Mouse (Mus musculus) hindbrain, embryonic 14.5 days (tissue): Measurements from ENCODE around the gene Kdm5b. TPM values are rescaled to one million over a fixed set of nuclear protein-coding genes. Genes with fewer than 3 reads are reported as not detected.

ENCODE experiments used
- ATAC-seq: fragments of 200-750 bp; cut with Nextera tagmentation; 2 replicates; pipeline ENCODE4 v1.8.0; 2017; ENCODE audit warnings: moderate number of reproducible peaks, mild to moderate bottlenecking, moderate TSS enrichment, moderate library complexity; ENCODE audit not compliant: low FRiP score
- DNase-seq: peaks from one replicate; pipeline ENCODE4 v3.0.0-alpha.2; 2015; ENCODE audit warnings: low spot score
- H3K27ac ChIP-seq: fragments of 300-500 bp; sonication (generic); 2 replicates; pipeline ENCODE4 v1.5.1; 2014; ENCODE audit warnings: mild to moderate bottlenecking, moderate library complexity
- H3K27me3 ChIP-seq: fragments of 300-500 bp; sonication (generic); 2 replicates; pipeline ENCODE4 v1.6.1; 2014; ENCODE audit warnings: mild to moderate bottlenecking, low read length, mixed read lengths; ENCODE audit not compliant: control insufficient read depth, insufficient read depth
- H3K36me3 ChIP-seq: fragments of 300-500 bp; sonication (generic); replicated peaks from 2 replicates; pipeline ENCODE4 v1.6.1; 2014; ENCODE audit not compliant: control insufficient read depth, insufficient read depth
- H3K4me1 ChIP-seq: fragments of 300-500 bp; sonication (generic); replicated peaks from 2 replicates; pipeline ENCODE4 v1.6.1; 2014; ENCODE audit warnings: antibody characterized with exemption, low read length, mixed read lengths; ENCODE audit not compliant: control insufficient read depth, insufficient read depth
- H3K4me2 ChIP-seq: fragments of 300-500 bp; sonication (generic); replicated peaks from 2 replicates; pipeline ENCODE4 v1.6.1; 2014; ENCODE audit warnings: mild to moderate bottlenecking, moderate library complexity
- H3K4me3 ChIP-seq: fragments of 300-500 bp; sonication (generic); replicated peaks from 2 replicates; pipeline ENCODE4 v1.5.1; 2014; ENCODE audit warnings: mild to moderate bottlenecking, low read length
- H3K9ac ChIP-seq: fragments of 300-500 bp; sonication (generic); 2 replicates; pipeline ENCODE4 v1.6.1; 2014
- H3K9me3 ChIP-seq: fragments of 300-500 bp; sonication (generic); 2 replicates; pipeline ENCODE4 v1.6.1; 2016; ENCODE audit warnings: low read length; ENCODE audit not compliant: control insufficient read depth
- WGBS: fragments of 180-500 bp; shearing (Covaris S2); extraction: QIAGEN DNeasy Blood & Tissue Kit; methylation state at CpG from one replicate; pipeline ENCODE4 v1.1.7; 2014; 5-methylcytosine and 5-hydroxymethylcytosine counted together
- polyA plus RNA-seq: library from polyadenylated mRNA; unstranded; fragments of >200 nt; fragmentation: Nextera tagmentation; extraction: Ambion mirVana; gene quantifications from 2 replicates; pipeline ENCODE4 v1.2.1, GENCODE M21; 2014

The Kdm5b gene
- polyA plus RNA-seq, 1 experiment from 2014 or later = 83.0 TPM

DNA sequence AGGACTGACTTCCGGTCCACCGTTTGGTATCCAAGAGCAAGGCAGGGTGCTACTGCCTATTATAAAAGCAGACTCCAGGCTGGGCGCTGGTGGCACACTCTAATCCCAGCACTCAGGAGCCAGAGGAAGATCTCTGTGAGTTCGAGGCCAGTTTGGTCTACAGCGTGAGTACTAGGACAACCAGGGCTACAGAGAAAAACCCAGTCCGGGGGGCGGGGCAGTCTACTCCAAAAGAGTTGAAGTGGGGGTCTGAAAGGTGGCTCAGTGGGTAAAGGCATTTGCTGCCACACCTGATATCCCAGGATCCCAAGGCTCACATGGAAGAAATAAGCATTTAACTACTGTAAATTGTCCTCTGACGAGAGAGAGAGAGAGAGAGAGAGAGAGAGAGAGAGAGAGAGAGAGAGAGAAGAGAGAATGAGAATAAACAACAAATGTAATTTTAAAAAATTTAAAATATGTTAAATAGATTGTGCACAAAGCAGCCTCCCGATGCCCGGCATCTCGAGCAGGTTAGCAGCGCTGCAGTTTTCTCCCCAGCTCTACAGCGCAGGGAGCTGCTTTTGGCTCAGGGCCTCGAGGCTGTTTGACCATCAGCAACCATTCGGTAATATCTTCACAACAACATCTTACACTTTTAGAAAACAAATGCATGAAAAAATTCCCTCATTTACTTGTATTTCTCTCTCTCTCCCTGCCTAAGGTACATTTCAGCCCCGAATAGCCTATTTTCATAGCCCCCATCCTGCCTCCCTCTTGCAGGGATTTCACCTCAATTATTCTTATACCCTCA, 85.6 kb downstream of the Kdm5b start:
- H3K4me1 ChIP-seq = 0 out of 2 replicates have a peak, but pooled peaks cover 3% of the 10 kb centered on the region
- no peaks in the 10 kb centered on the region for H3K9me3 ChIP-seq
- ATAC-seq (no peak), DNase-seq (no peak)
- H3K27me3 ChIP-seq = peaks cover 50% of the 10 kb centered on the region
- H3K9ac ChIP-seq = peak overlapping the region; percentile 54
- H3K27ac ChIP-seq = no peak overlapping the region
- H3K4me2 ChIP-seq = peak overlapping the region; percentile 77
- 15% methylated on average over 16 of the region's 16 CpGs for WGBS
- H3K36me3 ChIP-seq = no peaks in the 10 kb centered on the region
- H3K4me3 ChIP-seq = peak overlapping the region; percentile 37

- Histone ChIP-seq H3K36me3 (no peaks in the 10 kb centered on the region), H3K27ac (no peak within 1 kb of the TSS), H3K4me1 (0 out of 2 replicates have a peak, but pooled peaks cover 3% of the 10 kb centered on the region), H3K9ac (peak within 1 kb of the TSS; percentile 54), H3K4me3 (peak within 1 kb of the TSS; percentile 37), H3K27me3 (peaks cover 50% of the 10 kb centered on the region), H3K4me2 (peak within 1 kb of the TSS; percentile 77), H3K9me3 (no peaks in the 10 kb centered on the region)
- ATAC-seq (peak; percentile 58), DNase-seq (peak; percentile 60)
- WGBS = under 1% methylated on average over 57 of the region's 63 CpGs
Observed at GRCm38 (mm10) chr1:134646261-134646962, 86.4 kb downstream of the Kdm5b start, which contains the start of gene Syt2. TSS of gene Syt2 (plus strand) at chr1:134646677.

DNA sequence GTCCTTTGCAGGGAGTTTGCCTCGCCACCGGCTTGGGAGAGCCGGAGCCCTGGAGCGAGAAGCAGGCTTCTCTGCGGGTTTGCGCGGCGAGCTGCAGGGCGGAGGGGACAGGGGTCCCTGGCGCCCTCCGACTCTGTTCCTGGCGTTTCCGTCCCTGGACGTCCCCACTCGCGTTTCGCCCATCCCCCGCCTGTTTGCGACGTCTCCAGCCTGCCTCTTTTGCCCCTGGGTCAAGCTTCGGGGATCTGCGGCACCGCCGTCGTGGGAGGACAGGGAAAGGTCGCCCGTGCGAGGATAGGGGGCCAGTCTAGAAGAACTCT, 87.0 kb downstream of the Kdm5b start:
- Histone ChIP-seq H3K4me2 (peak overlapping the region; percentile 77), H3K36me3 (no peaks in the 10 kb centered on the region), H3K4me3 (peak overlapping the region; percentile 37), H3K9ac (peak overlapping the region; percentile 54; the same call in 1 of the 2 replicates), H3K9me3 (no peaks in the 10 kb centered on the region), H3K27ac (no peak overlapping the region), H3K27me3 (peaks cover 50% of the 10 kb centered on the region), H3K4me1 (peaks cover 7% of the 10 kb centered on the region; the same call in 1 of the 2 replicates)
- DNase-seq (no peak), ATAC-seq (no peak)
- under 1% methylated on average over 26 of the region's 28 CpGs for WGBS

DNA sequence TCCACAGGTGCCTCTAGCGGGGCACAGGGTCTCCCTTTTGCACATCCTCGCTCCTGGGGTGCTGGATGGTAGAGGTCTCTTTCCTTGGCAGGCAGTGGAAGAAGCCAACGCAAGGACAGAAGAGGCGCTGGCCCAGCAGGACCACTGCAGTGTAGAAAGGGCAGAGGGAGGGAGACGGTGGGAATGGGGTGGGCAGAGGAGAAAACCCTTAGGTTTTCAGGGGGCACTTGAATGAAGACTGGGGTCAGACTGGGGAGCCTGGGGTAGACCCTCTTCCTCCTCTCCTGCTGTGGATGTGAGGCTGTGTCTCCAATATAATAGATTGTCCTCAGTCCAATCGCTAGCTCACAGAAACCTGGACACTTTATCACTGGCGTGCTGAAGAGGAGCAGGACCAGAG, 87.6 kb downstream of the Kdm5b start:
- ATAC-seq (no peak), DNase-seq (no peak)
- H3K36me3 ChIP-seq = no peaks in the 10 kb centered on the region
- peak overlapping the region; percentile 1; the same call in 1 of the 2 replicates for H3K4me3 ChIP-seq
- peak overlapping the region; percentile 77 for H3K4me2 ChIP-seq
- H3K27ac ChIP-seq = no peak overlapping the region
- no peak overlapping the region for H3K9ac ChIP-seq
- 31% methylated on average over 7 of the region's 7 CpGs for WGBS
- H3K27me3 ChIP-seq = peaks cover 50% of the 10 kb centered on the region
- peaks cover 13% of the 10 kb centered on the region; the same call in 1 of the 2 replicates for H3K4me1 ChIP-seq
- H3K9me3 ChIP-seq = no peaks in the 10 kb centered on the region

DNA sequence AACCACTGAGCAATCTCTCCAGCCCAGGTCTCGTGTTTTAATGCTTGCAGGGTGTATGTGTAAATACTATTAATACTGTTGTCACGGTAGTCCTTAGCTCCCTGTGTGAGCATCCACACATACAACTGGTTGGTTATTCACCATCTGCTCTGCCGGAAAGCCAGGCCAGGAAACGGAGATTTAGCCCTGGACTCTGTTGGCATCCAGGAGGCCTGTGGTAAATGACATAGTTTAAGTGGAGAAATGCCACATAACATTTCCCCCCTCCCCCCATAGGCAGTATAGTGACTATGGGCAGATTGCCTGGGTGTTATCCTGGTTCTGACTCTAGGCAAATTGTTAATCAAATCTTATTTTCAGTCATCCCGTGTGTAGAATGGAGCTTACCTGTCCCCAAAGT, 90.8 kb downstream of the Kdm5b start:
- WGBS = 73% methylated on average over 5 of the region's 5 CpGs
- DNase-seq (no peak), ATAC-seq (no peak)
- Histone ChIP-seq H3K4me1 (peaks cover 22% of the 10 kb centered on the region), H3K9ac (no peak overlapping the region), H3K9me3 (no peaks in the 10 kb centered on the region), H3K4me2 (no peak overlapping the region), H3K27ac (no peak overlapping the region), H3K4me3 (no peak overlapping the region), H3K36me3 (no peaks in the 10 kb centered on the region), H3K27me3 (peaks cover 34% of the 10 kb centered on the region)

DNA sequence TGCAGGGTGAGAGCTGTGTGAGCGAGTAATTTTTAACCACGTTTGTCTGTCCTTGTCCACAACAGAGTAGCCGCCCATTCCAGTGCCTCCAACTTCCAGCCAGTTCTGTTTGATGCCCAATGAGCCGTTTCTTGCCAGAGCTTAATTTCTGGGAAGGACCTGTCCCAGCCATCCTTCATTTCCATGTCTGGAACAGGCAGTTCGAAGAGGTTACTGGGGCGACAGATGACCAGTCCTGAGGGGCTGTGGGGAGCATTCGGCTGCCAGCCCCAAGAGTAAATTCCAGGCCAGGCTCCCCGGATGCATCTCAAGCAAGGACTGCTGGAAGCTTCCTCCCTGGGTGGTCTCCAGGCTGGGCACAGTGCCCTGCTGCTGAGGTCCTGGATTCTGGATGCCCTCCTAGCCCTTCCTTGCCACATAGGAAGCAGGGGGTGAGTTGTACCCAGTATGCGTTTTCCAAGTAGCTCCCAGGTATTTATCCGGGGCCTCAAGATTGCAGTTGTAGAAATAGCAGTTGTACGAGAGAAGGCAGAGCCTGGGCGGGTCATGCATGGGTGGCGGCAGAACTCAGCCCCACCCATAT, 91.4 kb downstream of the Kdm5b start:
- Histone ChIP-seq H3K27ac (0 out of 2 replicates have a peak overlapping the region, but pooled peaks have one; percentile 30), H3K4me2 (no peak overlapping the region), H3K9me3 (no peaks in the 10 kb centered on the region), H3K4me3 (no peak overlapping the region), H3K4me1 (peaks cover 22% of the 10 kb centered on the region), H3K36me3 (no peaks in the 10 kb centered on the region), H3K27me3 (peaks cover 29% of the 10 kb centered on the region), H3K9ac (no peak overlapping the region)
- DNase-seq (no peak), ATAC-seq (peak; percentile 32; the same call in 1 of the 2 replicates)
- 48% methylated on average over 13 of the region's 13 CpGs for WGBS

DNA sequence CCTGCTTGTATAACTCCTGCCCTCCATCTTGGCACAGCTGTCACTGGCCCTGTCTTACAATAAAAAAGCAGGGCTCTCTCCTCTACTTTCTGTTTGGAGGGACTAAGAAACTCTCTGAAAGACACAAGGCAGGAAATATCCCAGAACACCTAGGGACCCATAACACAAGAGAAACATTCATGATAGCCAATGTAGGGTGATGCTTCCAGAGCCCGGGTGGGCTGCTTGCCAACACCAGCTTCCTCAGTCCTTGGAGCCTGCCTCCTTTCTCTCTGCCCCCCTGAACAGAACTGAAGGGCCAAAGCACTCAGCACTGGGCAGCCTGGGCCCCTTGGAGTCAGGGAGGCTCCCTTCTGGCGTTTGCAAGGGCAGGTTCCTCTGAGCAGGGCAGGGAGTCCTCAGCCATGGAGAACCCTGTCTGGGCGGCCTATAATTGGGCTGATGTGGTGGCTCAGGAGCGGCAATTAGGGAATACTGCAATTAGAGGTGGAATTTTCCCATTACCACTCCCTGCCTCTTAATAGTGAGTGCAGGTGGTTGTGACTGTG, 92.0 kb downstream of the Kdm5b start:
- no peak overlapping the region for H3K9ac ChIP-seq
- no peak overlapping the region for H3K4me2 ChIP-seq
- DNase-seq = no peak
- no peaks in the 10 kb centered on the region for H3K9me3 ChIP-seq
- H3K4me3 ChIP-seq = no peak overlapping the region
- 0 out of 2 replicates have a peak, but pooled peaks have one; percentile 55 for ATAC-seq
- no peaks in the 10 kb centered on the region for H3K36me3 ChIP-seq
- peak overlapping the region; percentile 30; the same call in 1 of the 2 replicates for H3K27ac ChIP-seq
- H3K27me3 ChIP-seq = peaks cover 24% of the 10 kb centered on the region
- WGBS = 38% methylated on average over 4 of the region's 4 CpGs
- peaks cover 19% of the 10 kb centered on the region for H3K4me1 ChIP-seq

GRCm38 (mm10) chr1:134653603-134654257, 93.8 kb downstream of the Kdm5b start:
- Histone ChIP-seq H3K9me3 (no peaks in the 10 kb centered on the region), H3K4me3 (no peak overlapping the region), H3K4me2 (no peak overlapping the region), H3K9ac (no peak overlapping the region), H3K36me3 (no peaks in the 10 kb centered on the region), H3K27ac (0 out of 2 replicates have a peak overlapping the region, but pooled peaks have one; percentile 14), H3K4me1 (peaks cover 19% of the 10 kb centered on the region), H3K27me3 (peaks cover 6% of the 10 kb centered on the region)
- DNase-seq (no peak), ATAC-seq (peak; percentile 35; the same call in 1 of the 2 replicates)
- 18% methylated on average over 10 of the region's 10 CpGs for WGBS
